Mouse (Mus musculus) splenic B cell, adult 2 months (primary cell): ENCODE results near the gene Hist1h2ac.
"Not testable (repeated sequence)": the region's sequence is repeated elsewhere in the genome, so short reads cannot be mapped to it uniquely, and the experiment has no call there.

Source experiments
- DNase-seq: peaks from one replicate; pipeline ENCODE4 v3.0.0-alpha.2; 2011; ENCODE audit warnings: low read depth, low spot score
- H3K27me3 ChIP-seq: 2 replicates; pipeline ENCODE4 v1.6.1; 2012; ENCODE audit warnings: mild to moderate bottlenecking, low read length, moderate library complexity, mixed read lengths; ENCODE audit not compliant: control insufficient read depth, poor library complexity, insufficient read depth, severe bottlenecking
- H3K36me3 ChIP-seq: 2 replicates; pipeline ENCODE4 v1.6.1; 2012; ENCODE audit warnings: mild to moderate bottlenecking, low read length, moderate library complexity, mixed read lengths; ENCODE audit not compliant: control insufficient read depth, poor library complexity, insufficient read depth, severe bottlenecking

Gene Hist1h2ac

GRCm38 (mm10) chr13:23708654-23709053, 24.9 kb upstream of the Hist1h2ac start:
- Histone ChIP-seq H3K36me3 (no peaks in the 10 kb centered on the region), H3K27me3 (no peaks in the 10 kb centered on the region)
- DNase-seq = no peak

GRCm38 (mm10) chr13:23708041-23708440, 24.3 kb upstream of the Hist1h2ac start:
- Histone ChIP-seq H3K27me3 (no peaks in the 10 kb centered on the region), H3K36me3 (no peaks in the 10 kb centered on the region)
- no peak for DNase-seq

GRCm38 (mm10) chr13:23706771-23707170, 23.0 kb upstream of the Hist1h2ac start:
- DNase-seq = no peak
- H3K27me3 ChIP-seq = no peaks in the 10 kb centered on the region
- no peaks in the 10 kb centered on the region for H3K36me3 ChIP-seq

GRCm38 (mm10) chr13:23705751-23706356, 22.1 kb upstream of the Hist1h2ac start:
- DNase-seq = peak; percentile 52
- H3K27me3 ChIP-seq = no peaks in the 10 kb centered on the region
- no peaks in the 10 kb centered on the region for H3K36me3 ChIP-seq

- DNase-seq, H3K27me3 ChIP-seq: not testable (repeated sequence)
These were observed 19.1 kb upstream of the Hist1h2ac start for GRCm38 (mm10) chr13:23702801-23703200.

GRCm38 (mm10) chr13:23702220-23702619, 18.5 kb upstream of the Hist1h2ac start:
- no peaks in the 10 kb centered on the region for H3K36me3 ChIP-seq
- H3K27me3 ChIP-seq = no peaks in the 10 kb centered on the region
- no peak for DNase-seq

More at GRCm38 (mm10) chr13:23702801-23703200, 19.1 kb upstream of the Hist1h2ac start:
- not testable (repeated sequence) for H3K36me3 ChIP-seq

- Histone ChIP-seq H3K27me3 (no peaks in the 10 kb centered on the region), H3K36me3 (no peaks in the 10 kb centered on the region)
- peak; percentile 91 for DNase-seq
These were observed 17.2 kb upstream of the Hist1h2ac start for GRCm38 (mm10) chr13:23700786-23701520.

GRCm38 (mm10) chr13:23699767-23700166, 16.0 kb upstream of the Hist1h2ac start:
- no peak for DNase-seq
- Histone ChIP-seq H3K27me3 (no peaks in the 10 kb centered on the region), H3K36me3 (no peaks in the 10 kb centered on the region)

GRCm38 (mm10) chr13:23698996-23699395, 15.2 kb upstream of the Hist1h2ac start:
- H3K27me3 ChIP-seq = no peaks in the 10 kb centered on the region
- no peak for DNase-seq
- H3K36me3 ChIP-seq = no peaks in the 10 kb centered on the region

GRCm38 (mm10) chr13:23698300-23698693, 14.5 kb upstream of the Hist1h2ac start, which contains the start of gene Hist1h4c:
TSS of gene Hist1h4c (minus strand) at chr13:23698454.
- Histone ChIP-seq H3K27me3 (no peaks in the 10 kb centered on the region), H3K36me3 (no peaks in the 10 kb centered on the region)
- peak; percentile 100 for DNase-seq

GRCm38 (mm10) chr13:23697491-23698299, 13.9 kb upstream of the Hist1h2ac start:
- DNase-seq = peak; percentile 86
- no peaks in the 10 kb centered on the region for H3K36me3 ChIP-seq
- H3K27me3 ChIP-seq = no peaks in the 10 kb centered on the region

- no peak for DNase-seq
- Histone ChIP-seq H3K27me3 (no peaks in the 10 kb centered on the region), H3K36me3 (no peaks in the 10 kb centered on the region)
These were observed 12.3 kb upstream of the Hist1h2ac start for GRCm38 (mm10) chr13:23696061-23696474.

GRCm38 (mm10) chr13:23695514-23695913, 11.8 kb upstream of the Hist1h2ac start, which contains the start of gene Hist1h1t:
TSS of gene Hist1h1t (plus strand) at chr13:23695814.
- DNase-seq = no peak
- H3K36me3 ChIP-seq = no peaks in the 10 kb centered on the region

GRCm38 (mm10) chr13:23694956-23695355, 11.2 kb upstream of the Hist1h2ac start:
- no peak for DNase-seq
- H3K36me3 ChIP-seq = no peaks in the 10 kb centered on the region
- H3K27me3 ChIP-seq = no peaks in the 10 kb centered on the region

More at GRCm38 (mm10) chr13:23695514-23695913, 11.8 kb upstream of the Hist1h2ac start, which contains the start of gene Hist1h1t:
- H3K27me3 ChIP-seq = no peaks in the 10 kb centered on the region
